Mouse (Mus musculus): ENCODE measurements around the gene 4930426L09Rik. TPM values are rescaled to one million over a fixed set of nuclear protein-coding genes. Genes with fewer than 3 reads are reported as not detected.

The 4930426L09Rik gene
- total RNA-seq, 2 experiments from 2014 or later = not detected

DNA sequence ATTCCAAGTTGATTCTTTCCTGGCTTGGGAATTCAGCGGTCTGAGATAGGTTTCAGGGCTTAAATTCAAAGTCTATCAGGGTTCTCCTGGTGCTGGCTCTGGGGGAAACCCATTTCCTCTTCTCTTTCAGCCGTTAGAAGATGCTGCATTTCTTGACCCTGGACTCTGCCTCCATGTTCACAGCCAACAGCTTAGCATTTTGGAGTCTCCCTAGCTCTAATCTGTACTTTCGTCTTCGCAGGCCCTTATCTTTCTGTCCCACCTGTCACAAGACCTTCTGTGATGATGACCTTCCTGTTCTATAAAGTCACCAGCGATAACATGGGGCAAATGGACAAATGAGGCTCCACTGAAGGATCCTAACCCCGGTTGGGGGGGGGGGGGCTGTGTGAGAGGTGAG lies 13.3 kb downstream of the 4930426L09Rik start:
- no peak for DNase-seq (ENCODE audit: low spot score)

- DNase-seq (ENCODE audit: low spot score) = no peak
These were observed 18.2 kb downstream of the 4930426L09Rik start for GRCm38 (mm10) chr2:19016348-19016747.

GRCm38 (mm10) chr2:19016839-19017238 lies 18.7 kb downstream of the 4930426L09Rik start:
- no peak for DNase-seq (ENCODE audit: low spot score)

GRCm38 (mm10) chr2:19018034-19018433 lies 19.9 kb downstream of the 4930426L09Rik start:
- no peak for DNase-seq (ENCODE audit: low spot score)

GRCm38 (mm10) chr2:19024807-19025206 lies 26.7 kb downstream of the 4930426L09Rik start:
- DNase-seq (ENCODE audit: low spot score) = no peak

- no peak for DNase-seq (ENCODE audit: low spot score)
These were observed 39.3 kb downstream of the 4930426L09Rik start for GRCm38 (mm10) chr2:19037430-19037829.

DNA sequence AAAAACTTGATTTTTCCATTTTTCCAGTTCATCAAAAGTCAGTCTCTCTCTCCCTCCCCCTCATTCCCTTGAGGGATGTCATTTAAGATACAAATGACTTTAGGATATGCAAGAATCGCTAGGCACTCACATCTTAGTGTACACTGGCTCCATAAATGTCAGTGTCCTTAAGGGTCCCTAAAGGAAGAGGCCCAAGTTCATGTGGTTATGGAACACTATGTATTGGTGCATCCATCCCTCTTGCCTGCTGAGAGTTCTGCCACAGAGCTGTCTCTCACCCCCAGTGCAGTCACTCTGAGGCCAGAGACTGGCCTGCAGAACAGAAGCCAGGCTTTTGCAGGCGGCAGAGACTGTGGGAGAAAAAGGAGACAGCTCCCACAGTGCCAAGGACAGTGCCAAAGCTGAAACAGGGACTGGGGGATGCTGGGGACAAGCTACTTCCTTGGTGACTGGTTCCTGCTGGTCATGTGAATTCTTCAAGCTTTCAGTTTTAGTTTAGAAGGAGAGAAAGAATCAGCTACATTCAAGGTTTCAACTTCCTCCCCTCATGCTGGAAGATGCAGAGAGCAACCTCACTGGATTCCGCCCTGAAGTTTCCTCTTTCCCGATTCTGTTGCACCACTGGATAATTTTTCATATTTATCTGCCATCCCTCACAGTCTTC lies 39.9 kb downstream of the 4930426L09Rik start:
- DNase-seq (ENCODE audit: low spot score) = no peak

DNA sequence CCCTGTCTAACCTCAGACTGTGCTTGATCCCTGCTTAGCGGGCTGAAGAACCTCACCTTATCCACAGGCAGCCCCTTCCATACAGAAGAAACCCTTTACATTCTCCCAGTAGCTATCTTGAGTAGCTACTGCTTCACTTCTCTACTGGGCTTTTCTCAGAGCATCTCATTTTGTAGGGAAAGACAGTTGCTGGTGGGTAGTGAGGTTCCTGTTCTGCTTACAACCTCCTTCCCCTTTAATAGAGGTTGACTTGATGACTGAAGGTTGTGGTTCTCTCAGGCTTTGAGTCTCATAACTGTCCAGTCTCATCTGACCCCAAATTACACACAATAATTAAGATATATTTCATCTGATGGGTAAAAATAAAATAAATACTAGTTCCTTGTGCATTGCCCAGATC lies 50.1 kb downstream of the 4930426L09Rik start:
- DNase-seq (ENCODE audit: low spot score) = no peak

- no peak for DNase-seq (ENCODE audit: low spot score)
These were observed 51.2 kb downstream of the 4930426L09Rik start for GRCm38 (mm10) chr2:19049341-19049740.

Other genes with a start within 250 kb of the 4930426L09Rik start
- gene Pip4k2a, start 217 bp upstream of the 4930426L09Rik start, total RNA-seq (2021) = 1 to 10 TPM; 2.6 to 2.7 TPM
- not detected for gene Armc3, start 201.0 kb downstream of the 4930426L09Rik start, total RNA-seq (2021)

Measured in gastrocnemius, adult 18-20 months (tissue).